Mouse (Mus musculus) testis, adult 2 months (tissue): ENCODE data around the gene Slc9a3. TPM values are rescaled to one million over a fixed set of nuclear protein-coding genes. Genes with fewer than 3 reads are reported as not detected.

Experiments
- H3K27ac ChIP-seq: fragments of 200-500 bp; 2 replicates; pipeline ENCODE4 v1.5.1; 2012; ENCODE audit warnings: low read depth, low read length; ENCODE audit not compliant: control insufficient read depth, insufficient read depth
- H3K27me3 ChIP-seq: fragments of 200-500 bp; 2 replicates; pipeline ENCODE4 v1.6.1; 2012; ENCODE audit warnings: mild to moderate bottlenecking, low read length, moderate library complexity; ENCODE audit not compliant: control insufficient read depth, insufficient read depth
- H3K36me3 ChIP-seq: fragments of 200-500 bp; 2 replicates; pipeline ENCODE4 v1.6.1; 2012; ENCODE audit warnings: mild to moderate bottlenecking, low read length; ENCODE audit not compliant: control insufficient read depth, insufficient read depth
- H3K4me1 ChIP-seq: fragments of 200-500 bp; 2 replicates; pipeline ENCODE4 v1.6.1; 2012; ENCODE audit warnings: low read length; ENCODE audit not compliant: control insufficient read depth, insufficient read depth
- H3K4me3 ChIP-seq: fragments of 200-500 bp; 2 replicates; pipeline ENCODE4 v1.5.1; 2012; ENCODE audit warnings: low read depth, mild to moderate bottlenecking, low read length, moderate library complexity, mixed read lengths; ENCODE audit not compliant: control insufficient read depth
- CTCF ChIP-seq: fragments of 200-500 bp; IDR thresholded peaks from 2 replicates; pipeline ENCODE4 v1.5.1; 2012; ENCODE audit warnings: low read depth, mild to moderate bottlenecking, inconsistent platforms, low read length, moderate library complexity; ENCODE audit not compliant: control insufficient read depth, insufficient read depth, insufficient replicate concordance
- POLR2A ChIP-seq: fragments of 200-500 bp; IDR thresholded peaks from 2 replicates; pipeline ENCODE4 v1.6.1; 2012; ENCODE audit warnings: low read depth, mild to moderate bottlenecking, inconsistent platforms, low read length, moderate library complexity; ENCODE audit not compliant: control insufficient read depth
- polyA plus RNA-seq: library from polyadenylated mRNA; depleted of rRNA; stranded (reverse); fragments of >200 nt; gene quantifications from 2 replicates; pipeline ENCODE4 v1.2.3, GENCODE M21; 2012

Slc9a3 gene
- polyA plus RNA-seq, 1 experiment: 1.0 TPM

DNA sequence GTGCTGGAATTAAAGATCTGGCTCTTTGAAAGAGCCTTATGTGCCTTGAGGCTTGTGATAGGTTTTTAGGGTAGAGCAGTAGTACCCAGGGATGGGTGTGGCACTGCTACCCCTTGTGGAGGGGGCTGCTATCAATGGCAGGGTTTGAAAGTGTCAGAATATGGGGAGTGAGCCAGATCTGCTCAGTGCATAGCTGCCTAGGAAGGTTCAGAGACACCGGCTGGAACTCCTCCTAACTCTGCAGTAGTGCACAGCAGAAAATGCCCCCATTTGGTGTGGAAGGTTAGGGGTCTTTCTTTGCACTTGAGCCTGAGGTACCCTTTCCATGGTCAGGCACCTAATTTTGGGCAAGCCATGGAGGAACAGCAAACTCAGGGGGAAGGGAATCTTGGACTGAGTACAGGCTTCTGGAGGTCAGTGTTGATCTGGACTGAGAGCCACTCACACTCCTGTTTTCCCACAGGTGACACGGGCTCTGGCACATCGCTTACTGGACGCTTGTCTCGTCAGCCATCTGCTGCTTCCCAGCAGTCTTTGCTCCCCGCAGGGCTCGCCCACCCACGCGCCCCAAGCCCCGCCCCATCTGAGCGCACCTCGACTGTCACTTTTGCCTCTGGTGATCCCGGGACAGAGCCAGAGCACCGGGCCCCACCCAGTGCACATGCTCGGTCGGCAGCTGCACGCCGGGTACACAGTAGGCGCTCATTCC, 45.2 kb downstream of the Slc9a3 start:
- TF ChIP-seq POLR2A (no peak), CTCF (no peak)
- Histone ChIP-seq H3K27ac (peak overlapping the region; percentile 16; the same call in 1 of the 2 replicates), H3K4me3 (peak overlapping the region; percentile 53), H3K27me3 (no peaks in the 10 kb centered on the region), H3K36me3 (no peaks in the 10 kb centered on the region), H3K4me1 (peaks cover 15% of the 10 kb centered on the region)

DNA sequence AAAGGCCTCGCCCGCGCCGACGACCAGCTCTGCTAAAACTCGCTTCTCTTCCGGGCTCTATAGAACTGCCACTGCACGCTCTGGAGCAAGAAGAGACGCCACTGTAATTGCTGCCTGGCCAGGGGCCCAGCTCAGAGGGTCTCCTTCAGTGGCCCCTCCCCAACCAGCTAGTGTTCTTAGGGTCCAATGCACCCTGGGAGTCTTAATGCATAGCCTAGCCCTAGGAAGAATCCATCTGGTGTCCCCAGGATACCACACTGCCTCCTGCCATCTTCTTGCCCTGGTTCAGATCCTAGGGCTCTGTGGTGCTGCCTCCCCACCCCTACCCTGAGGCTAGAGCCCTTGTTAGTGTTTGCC, 45.8 kb downstream of the Slc9a3 start:
- H3K36me3 ChIP-seq: no peaks in the 10 kb centered on the region; the same call in 1 of the 2 replicates
- no peak overlapping the region for H3K27ac ChIP-seq
- H3K4me1 ChIP-seq: peaks cover 15% of the 10 kb centered on the region
- no peaks in the 10 kb centered on the region for H3K27me3 ChIP-seq
- no peak for TF ChIP-seq CTCF
- TF ChIP-seq POLR2A: no peak
- peak overlapping the region; percentile 53 for H3K4me3 ChIP-seq

DNA sequence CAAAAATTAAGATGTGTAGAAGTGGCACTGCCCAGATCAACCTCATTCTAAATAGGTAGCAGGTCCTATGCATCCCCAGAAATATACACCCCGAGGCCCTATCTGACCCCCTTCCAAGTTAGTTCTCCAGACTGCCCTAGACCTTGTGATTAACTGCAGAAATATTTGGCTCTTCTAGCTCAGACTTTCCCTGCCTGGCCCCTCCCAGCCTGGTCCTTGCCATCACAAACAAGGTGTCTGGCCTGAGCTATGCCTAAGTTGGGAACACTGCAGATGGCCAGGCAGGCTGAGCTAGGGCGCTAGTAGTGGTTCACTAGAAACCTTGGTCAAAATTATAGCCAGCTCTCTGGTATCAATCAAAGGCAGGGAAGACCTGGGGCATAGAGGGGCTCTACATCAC, 46.2 kb downstream of the Slc9a3 start:
- Histone ChIP-seq H3K36me3 (no peaks in the 10 kb centered on the region; the same call in 1 of the 2 replicates), H3K4me1 (peaks cover 15% of the 10 kb centered on the region), H3K4me3 (no peak overlapping the region), H3K27ac (no peak overlapping the region), H3K27me3 (no peaks in the 10 kb centered on the region)
- TF ChIP-seq CTCF: no peak
- TF ChIP-seq POLR2A: no peak

- no peak for TF ChIP-seq POLR2A
- no peak for TF ChIP-seq CTCF
- H3K4me3 ChIP-seq: no peak overlapping the region
- H3K27me3 ChIP-seq: no peaks in the 10 kb centered on the region
- H3K4me1 ChIP-seq: peaks cover 15% of the 10 kb centered on the region
- no peak overlapping the region for H3K27ac ChIP-seq
- no peaks in the 10 kb centered on the region; the same call in 1 of the 2 replicates for H3K36me3 ChIP-seq
These were observed 48.3 kb downstream of the Slc9a3 start for GRCm38 (mm10) chr13:74169446-74170164.

DNA sequence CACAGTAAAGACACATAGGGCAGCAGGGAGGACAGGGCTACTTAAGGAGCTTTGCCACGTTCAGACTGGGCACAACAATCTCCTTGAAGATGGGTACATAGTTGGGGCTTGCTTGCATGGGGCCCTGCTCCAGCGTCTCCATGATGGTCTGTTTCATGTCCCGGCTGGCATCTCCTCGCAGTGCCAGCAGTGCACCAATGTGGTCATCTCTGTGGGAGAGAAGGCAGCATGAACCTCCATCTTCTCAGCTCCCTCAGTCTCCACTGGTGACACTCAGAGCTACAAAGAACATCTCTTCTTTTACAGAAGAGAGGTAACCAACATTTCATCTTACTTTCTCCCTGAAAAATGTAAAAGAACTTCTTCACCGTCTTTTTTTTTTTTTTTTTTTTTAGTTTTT, 50.8 kb downstream of the Slc9a3 start:
- peaks cover 2% of the 10 kb centered on the region for H3K4me1 ChIP-seq
- no peak overlapping the region for H3K4me3 ChIP-seq
- H3K27me3 ChIP-seq: no peaks in the 10 kb centered on the region
- TF ChIP-seq CTCF (no peak), POLR2A (no peak)
- peaks cover 2% of the 10 kb centered on the region for H3K36me3 ChIP-seq
- H3K27ac ChIP-seq: no peak overlapping the region

DNA sequence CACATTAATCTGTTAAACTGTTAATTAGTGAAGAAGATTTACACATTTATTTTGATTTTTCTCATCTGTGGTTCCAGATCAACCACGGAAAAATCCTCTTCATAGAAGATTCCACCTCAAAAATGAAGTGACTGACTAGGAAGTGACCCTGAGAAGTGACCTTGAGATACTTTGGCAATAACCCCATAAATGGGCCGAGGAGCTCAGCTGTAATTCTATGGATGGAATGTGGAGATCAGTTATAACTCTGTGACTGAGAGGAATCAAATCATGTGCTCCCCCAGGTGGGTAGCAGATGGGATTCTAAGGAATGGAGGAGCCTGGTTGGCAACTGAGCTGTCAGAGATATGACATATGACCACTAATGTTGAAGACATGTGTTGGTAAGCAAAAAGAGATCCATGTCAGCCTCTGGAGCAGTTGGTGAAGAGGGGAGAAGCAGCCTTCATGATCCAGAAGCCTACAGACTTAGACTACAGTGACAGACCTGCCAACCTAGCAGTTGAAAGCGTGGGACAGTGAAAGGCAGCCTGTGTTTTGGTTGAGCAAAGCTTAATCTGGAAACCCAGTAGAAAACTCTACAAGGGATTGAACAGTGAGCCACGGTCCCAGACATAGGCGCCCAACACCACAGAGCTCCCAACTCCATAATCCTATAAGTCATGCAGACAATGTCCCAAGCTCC, 61.9 kb downstream of the Slc9a3 start:
- Histone ChIP-seq H3K27ac (no peak overlapping the region), H3K4me1 (no peaks in the 10 kb centered on the region), H3K36me3 (peaks cover 1% of the 10 kb centered on the region; the same call in 1 of the 2 replicates), H3K4me3 (no peak overlapping the region), H3K27me3 (no peaks in the 10 kb centered on the region)
- no peak for TF ChIP-seq CTCF
- no peak for TF ChIP-seq POLR2A

- no peak overlapping the region for H3K4me3 ChIP-seq
- H3K4me1 ChIP-seq: no peaks in the 10 kb centered on the region
- H3K27me3 ChIP-seq: no peaks in the 10 kb centered on the region
- H3K27ac ChIP-seq: no peak overlapping the region
- TF ChIP-seq POLR2A (no peak), CTCF (no peak)
- H3K36me3 ChIP-seq: peaks cover 4% of the 10 kb centered on the region
These were observed 71.4 kb downstream of the Slc9a3 start for GRCm38 (mm10) chr13:74192613-74193012.
